Comparison of ENCODE assay signal across 11 mouse cellular contexts in the genomic region with DNA sequence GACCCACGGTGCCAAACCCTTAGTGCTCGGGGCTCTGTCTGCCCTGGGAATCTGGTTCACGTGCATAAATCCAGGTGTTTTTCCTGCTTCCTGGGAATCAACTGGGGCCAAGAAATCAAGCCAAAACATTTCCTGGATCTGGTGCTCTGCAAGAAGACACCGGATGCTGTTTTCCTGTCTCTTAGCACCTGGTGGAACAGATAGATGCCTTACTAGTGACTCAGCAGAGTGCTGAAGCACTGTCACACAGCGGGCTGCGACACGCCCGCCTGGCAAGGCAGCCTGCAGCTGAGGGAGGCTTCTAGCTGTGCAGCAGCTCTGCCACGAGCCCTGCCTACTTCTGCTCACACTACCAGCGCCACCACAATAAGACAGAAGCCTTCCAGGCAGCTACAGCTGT. TPM values are rescaled to one million over a fixed set of nuclear protein-coding genes. Genes with fewer than 3 reads are reported as not detected.
DNase-seq lines count a peak whose midpoint lies in the region; ATAC-seq and TF ChIP-seq lines count a peak whose summit lies in the region.
"Had no signal": no experiment of that assay in that cellular context is flagged by ENCODE, and none has a peak within 500 bp of the region (broad histone marks: within the 10 kb centered on the region; RNA-seq: fewer than 3 reads in every experiment).

No protein-coding gene starts in this region.

- no peak for TF ChIP-seq CTCF in left cerebral cortex, adult 2 months (IDR thresholded peaks at IDR 0.05)

- no peak overlapping the region for H3K4me3 ChIP-seq in forebrain, embryonic 16.5 days (replicated peaks; ENCODE audit: low read length)
- no peak overlapping the region for H3K4me3 ChIP-seq in forebrain, embryonic 10.5 days
- H3K4me3 ChIP-seq in left cerebral cortex, adult 2 months: no peak overlapping the region
- H3K4me3 ChIP-seq: lung, embryonic 15.5 days had no signal

- no peaks in the 10 kb centered on the region for H3K9me3 ChIP-seq in forebrain, embryonic 16.5 days (ENCODE audit: control insufficient read depth, low read length)
- H3K9me3 ChIP-seq in forebrain, embryonic 10.5 days: no peaks in the 10 kb centered on the region
- H3K9me3 ChIP-seq: lung, embryonic 15.5 days had no signal

- H3K4me2 ChIP-seq in forebrain, embryonic 16.5 days (ENCODE audit: low read length): no peak overlapping the region
- H3K4me2 ChIP-seq: lung, embryonic 15.5 days had no signal

- ATAC-seq in forebrain, embryonic 16.5 days: peak; percentile 31; the same call in 1 of the 2 replicates
- ATAC-seq in erythroblast, adult 5-6 weeks (replicated peaks; ENCODE audit: low FRiP score, poor library complexity, severe bottlenecking): no peak

- intact Hi-C loops in left cerebral cortex, adult 2 months (cut with DNase I): no loop called here

- 84% methylated on average over 10 of the region's 10 CpGs for WGBS in forebrain, embryonic 16.5 days
- WGBS in forebrain, embryonic 10.5 days: 86% methylated on average over 10 of the region's 10 CpGs

- no peak overlapping the region for H3K27ac ChIP-seq in forebrain, embryonic 16.5 days (ENCODE audit: low read length)
- H3K27ac ChIP-seq in forebrain, embryonic 10.5 days: no peak overlapping the region
- H3K27ac ChIP-seq in left cerebral cortex, adult 2 months: no peak overlapping the region
- H3K27ac ChIP-seq: lung, embryonic 15.5 days had no signal

- H3K27me3 ChIP-seq in forebrain, embryonic 16.5 days (replicated peaks; ENCODE audit: control insufficient read depth, insufficient read depth, low read length): no peaks in the 10 kb centered on the region
- no peaks in the 10 kb centered on the region for H3K27me3 ChIP-seq in forebrain, embryonic 10.5 days (ENCODE audit: poor library complexity, severe bottlenecking)
- H3K27me3 ChIP-seq: CH12.LX; lung, embryonic 15.5 days had no signal

- no peak for DNase-seq in forebrain, embryonic 10.5 days (ENCODE audit: extremely low spot score, low spot score)
- peak; percentile 26 for DNase-seq in urinary bladder, postnatal 25 days (ENCODE audit: low spot score)
- DNase-seq in urinary bladder, postnatal 4 days (ENCODE audit: low spot score in 2 of 2): no peak
- peak; percentile 58 to 64 for DNase-seq in left cerebral cortex, adult 2 months (ENCODE audit: extremely low spot score in 1 of 2, low spot score in 2 of 2)
- peak; percentile 88 for DNase-seq in thymus, postnatal 0 days (ENCODE audit: low spot score)
- no peak for DNase-seq in ovary, postnatal 10 days (ENCODE audit: low spot score)

- no peak overlapping the region for H3K9ac ChIP-seq in forebrain, embryonic 16.5 days (replicated peaks; ENCODE audit: low read depth, low read length)
- H3K9ac ChIP-seq: lung, embryonic 15.5 days had no signal

- H3K4me1 ChIP-seq in forebrain, embryonic 16.5 days (replicated peaks; ENCODE audit: control insufficient read depth, insufficient read depth, low read length): no peaks in the 10 kb centered on the region
- H3K4me1 ChIP-seq in forebrain, embryonic 10.5 days: 0 out of 2 replicates have a peak, but pooled peaks cover 7% of the 10 kb centered on the region
- H3K4me1 ChIP-seq: lung, embryonic 15.5 days had no signal

- H3K36me3 ChIP-seq in forebrain, embryonic 16.5 days (ENCODE audit: control insufficient read depth, insufficient read depth): peaks cover 18% of the 10 kb centered on the region
- H3K36me3 ChIP-seq in forebrain, embryonic 10.5 days (replicated peaks): peaks cover 99% of the 10 kb centered on the region

RNA-seq across cellular contexts. Expression of a gene that starts 59.0 kb away (rescaled TPM):
- 159 TPM in 2 replicates for polyA plus RNA-seq in forebrain, embryonic 16.5 days (2015; fragmentation: Nextera tagmentation; extraction: Ambion mirVana)
- polyA plus RNA-seq in forebrain, embryonic 10.5 days (2016; fragmentation: Nextera tagmentation; extraction: Ambion mirVana): 173 and 178 TPM in 2 replicates
- 10 to 100 TPM; 82.3 to 90.9 TPM for total RNA-seq in left cerebral cortex, adult 2 months (2021)
- 222 and 227 TPM in 2 replicates for polyA plus RNA-seq in thymus, postnatal 0 days (2015; fragmentation: Nextera tagmentation; extraction: Ambion mirVana)
- 41.5 and 66.5 TPM in 2 replicates for total RNA-seq in erythroblast, adult 5-6 weeks (2015; ENCODE audit: low replicate concordance)
- total RNA-seq in erythroblast, adult 5-6 weeks (2017; ENCODE audit: low replicate concordance): 104 and 108 TPM in 2 replicates

RNA-seq across cellular contexts. Expression of a gene that starts 59.1 kb away (rescaled TPM):
- polyA plus RNA-seq in forebrain, embryonic 16.5 days (2015; fragmentation: Nextera tagmentation; extraction: Ambion mirVana): 0.25 and 0.34 TPM in 2 replicates
- polyA plus RNA-seq in forebrain, embryonic 10.5 days (2016; fragmentation: Nextera tagmentation; extraction: Ambion mirVana): 0.16 and 0.30 TPM in 2 replicates
- total RNA-seq in left cerebral cortex, adult 2 months (2021): 1 to 10 TPM; 1.7 to 2.3 TPM
- 0.36 and 0.44 TPM in 2 replicates for polyA plus RNA-seq in thymus, postnatal 0 days (2015; fragmentation: Nextera tagmentation; extraction: Ambion mirVana)
- not detected in 2 replicates for total RNA-seq in erythroblast, adult 5-6 weeks (2015; ENCODE audit: low replicate concordance)
- not detected in 2 replicates for total RNA-seq in erythroblast, adult 5-6 weeks (2017; ENCODE audit: low replicate concordance)
- total RNA-seq: heart, adult 18-20 months had no signal

Comparison
In these comparisons a context has a peak if more than half of its experiments do, and no peak if none do; other contexts are left out.
1. DNase-seq: peak in urinary bladder, postnatal 25 days (single experiment), left cerebral cortex, adult 2 months (2 of 2) and thymus, postnatal 0 days (single experiment); none in forebrain, embryonic 10.5 days (single experiment), urinary bladder, postnatal 4 days (0 of 2) and ovary, postnatal 10 days (single experiment).